Mouse (Mus musculus): ENCODE data around the gene Obsl1. TPM values are rescaled to one million over a fixed set of nuclear protein-coding genes. Genes with fewer than 3 reads are reported as not detected.

Obsl1 gene
- 77.0 and 79.0 TPM in 2 replicates for polyA plus RNA-seq (2014; fragmentation: Nextera tagmentation; extraction: Ambion mirVana)

DNA sequence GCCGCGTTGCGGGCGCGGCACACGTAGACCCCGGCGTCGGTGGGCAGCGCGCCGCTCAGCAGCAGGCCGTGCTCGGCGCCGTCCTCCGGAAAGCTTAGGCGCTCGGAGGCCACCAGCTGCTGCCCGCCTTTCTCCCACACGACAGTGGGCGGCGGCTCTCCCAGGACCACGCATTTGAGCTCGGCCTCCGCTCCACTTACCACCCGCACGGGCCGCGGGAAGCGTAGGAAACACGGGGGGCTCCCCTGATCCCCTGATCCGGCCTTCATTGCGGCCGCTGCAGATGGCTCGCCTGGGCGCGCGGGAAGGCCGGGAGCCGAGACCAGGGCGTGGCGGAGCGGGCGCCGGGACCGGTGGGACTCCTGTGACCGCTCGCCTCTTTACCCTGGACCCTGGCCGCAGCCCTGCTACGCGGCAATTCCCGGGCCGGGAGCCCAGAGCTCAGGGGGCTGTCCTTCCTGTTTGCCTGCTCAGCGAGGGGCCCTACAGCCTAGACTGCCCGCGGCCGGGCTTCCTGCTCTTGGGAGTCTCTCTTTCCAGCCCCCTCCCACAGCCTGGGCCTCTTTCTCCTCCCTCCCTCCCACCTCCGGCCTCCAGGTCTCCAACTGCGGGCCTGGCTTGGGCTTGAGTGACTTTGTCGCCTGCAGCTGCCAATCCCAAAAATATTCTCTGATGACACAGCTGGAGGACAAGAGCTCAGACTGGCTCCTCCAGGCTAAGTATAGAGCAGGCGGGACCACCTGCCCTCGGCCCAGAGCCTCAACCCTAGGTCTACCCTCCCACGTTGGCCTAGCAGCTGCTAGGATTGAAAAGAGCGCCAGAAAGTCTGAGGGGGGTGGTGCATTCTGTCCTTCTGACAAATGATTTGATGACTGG is at the start of gene Obsl1:
TSS of gene Obsl1 (minus strand) at position 497 of the 876 bp plus-strand sequence.
- ATAC-seq (ENCODE audit: insufficient number of reproducible peaks, insufficient read depth, low FRiP score, low read depth) = peak; percentile 93
- Histone ChIP-seq H3K27ac (ENCODE audit: low read length) (peak within 1 kb of the TSS; percentile 99), H3K4me3 (ENCODE audit: low read depth, low read length) (peak within 1 kb of the TSS; percentile 96), H3K9me3 (ENCODE audit: control insufficient read depth, low read depth, low read length) (no peaks in the 10 kb centered on the region), H3K9ac (replicated peaks; ENCODE audit: low read depth, low read length) (peak within 1 kb of the TSS; percentile 99), H3K27me3 (ENCODE audit: control insufficient read depth, insufficient read depth, low read length) (no peaks in the 10 kb centered on the region), H3K4me2 (replicated peaks; ENCODE audit: low read depth, low read length) (peak within 1 kb of the TSS; percentile 97), H3K36me3 (ENCODE audit: control insufficient read depth, insufficient read depth, low read length) (peaks cover 20% of the 10 kb centered on the region), H3K4me1 (ENCODE audit: control insufficient read depth, insufficient read depth, low read length) (peaks cover 27% of the 10 kb centered on the region)
- WGBS = under 1% methylated on average over 65 of the region's 65 CpGs

DNA sequence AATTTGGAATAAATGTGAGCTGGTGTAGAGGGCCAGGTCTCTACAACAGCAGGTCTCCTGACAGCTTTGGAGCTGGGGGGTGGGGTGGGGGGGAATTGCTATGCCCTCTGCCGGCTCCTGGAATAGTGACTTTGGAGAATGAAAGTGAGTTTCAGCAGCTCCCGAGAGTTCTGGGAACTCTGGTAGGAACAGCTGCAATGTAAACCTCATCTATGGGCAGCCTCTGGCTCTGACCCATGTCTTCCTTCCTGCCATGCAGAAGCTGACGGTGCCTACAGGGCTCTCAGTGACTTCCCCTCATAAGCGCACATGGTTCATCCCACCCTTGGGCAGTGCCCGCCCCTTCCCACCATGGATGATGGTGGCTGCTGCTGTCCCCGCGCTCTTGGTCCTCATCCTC is 49.4 kb upstream of the Obsl1 start:
- Histone ChIP-seq H3K27ac (ENCODE audit: low read length) (no peak overlapping the region), H3K4me3 (ENCODE audit: low read depth, low read length) (no peak overlapping the region), H3K4me2 (replicated peaks; ENCODE audit: low read depth, low read length) (no peak overlapping the region), H3K36me3 (ENCODE audit: control insufficient read depth, insufficient read depth, low read length) (peaks cover 39% of the 10 kb centered on the region), H3K9ac (replicated peaks; ENCODE audit: low read depth, low read length) (no peak overlapping the region), H3K9me3 (ENCODE audit: control insufficient read depth, low read depth, low read length) (no peaks in the 10 kb centered on the region), H3K27me3 (ENCODE audit: control insufficient read depth, insufficient read depth, low read length) (no peaks in the 10 kb centered on the region), H3K4me1 (ENCODE audit: control insufficient read depth, insufficient read depth, low read length) (peaks cover 6% of the 10 kb centered on the region)
- 83% methylated on average over 7 of the region's 7 CpGs for WGBS
- ATAC-seq (ENCODE audit: insufficient number of reproducible peaks, insufficient read depth, low FRiP score, low read depth) = no peak

DNA sequence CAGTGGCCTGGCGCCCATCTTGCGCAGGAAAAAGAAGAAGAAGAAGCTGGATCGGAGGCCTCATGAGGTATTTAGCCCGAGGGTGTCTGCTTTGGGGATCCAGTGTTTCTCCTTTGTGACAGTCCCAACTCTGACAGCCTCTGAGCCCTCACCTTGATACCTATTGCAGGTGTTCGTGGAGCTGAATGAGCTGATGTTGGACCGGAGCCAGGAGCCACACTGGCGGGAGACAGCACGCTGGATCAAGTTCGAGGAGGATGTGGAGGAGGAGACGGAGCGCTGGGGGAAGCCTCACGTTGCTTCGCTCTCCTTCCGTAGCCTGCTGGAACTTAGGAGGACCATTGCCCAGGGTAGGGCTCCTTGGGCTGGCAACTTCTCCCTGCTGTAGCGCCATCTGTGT is 44.3 kb upstream of the Obsl1 start:
- Histone ChIP-seq H3K27ac (ENCODE audit: low read length) (no peak overlapping the region), H3K27me3 (ENCODE audit: control insufficient read depth, insufficient read depth, low read length) (no peaks in the 10 kb centered on the region), H3K9me3 (ENCODE audit: control insufficient read depth, low read depth, low read length) (no peaks in the 10 kb centered on the region), H3K4me2 (replicated peaks; ENCODE audit: low read depth, low read length) (no peak overlapping the region), H3K9ac (replicated peaks; ENCODE audit: low read depth, low read length) (no peak overlapping the region), H3K36me3 (ENCODE audit: control insufficient read depth, insufficient read depth, low read length) (peaks cover 37% of the 10 kb centered on the region), H3K4me3 (ENCODE audit: low read depth, low read length) (no peak overlapping the region), H3K4me1 (ENCODE audit: control insufficient read depth, insufficient read depth, low read length) (peaks cover 9% of the 10 kb centered on the region; the same call in 1 of the 2 replicates)
- ATAC-seq (ENCODE audit: insufficient number of reproducible peaks, insufficient read depth, low FRiP score, low read depth) = no peak
- WGBS = 83% methylated on average over 15 of the region's 15 CpGs

DNA sequence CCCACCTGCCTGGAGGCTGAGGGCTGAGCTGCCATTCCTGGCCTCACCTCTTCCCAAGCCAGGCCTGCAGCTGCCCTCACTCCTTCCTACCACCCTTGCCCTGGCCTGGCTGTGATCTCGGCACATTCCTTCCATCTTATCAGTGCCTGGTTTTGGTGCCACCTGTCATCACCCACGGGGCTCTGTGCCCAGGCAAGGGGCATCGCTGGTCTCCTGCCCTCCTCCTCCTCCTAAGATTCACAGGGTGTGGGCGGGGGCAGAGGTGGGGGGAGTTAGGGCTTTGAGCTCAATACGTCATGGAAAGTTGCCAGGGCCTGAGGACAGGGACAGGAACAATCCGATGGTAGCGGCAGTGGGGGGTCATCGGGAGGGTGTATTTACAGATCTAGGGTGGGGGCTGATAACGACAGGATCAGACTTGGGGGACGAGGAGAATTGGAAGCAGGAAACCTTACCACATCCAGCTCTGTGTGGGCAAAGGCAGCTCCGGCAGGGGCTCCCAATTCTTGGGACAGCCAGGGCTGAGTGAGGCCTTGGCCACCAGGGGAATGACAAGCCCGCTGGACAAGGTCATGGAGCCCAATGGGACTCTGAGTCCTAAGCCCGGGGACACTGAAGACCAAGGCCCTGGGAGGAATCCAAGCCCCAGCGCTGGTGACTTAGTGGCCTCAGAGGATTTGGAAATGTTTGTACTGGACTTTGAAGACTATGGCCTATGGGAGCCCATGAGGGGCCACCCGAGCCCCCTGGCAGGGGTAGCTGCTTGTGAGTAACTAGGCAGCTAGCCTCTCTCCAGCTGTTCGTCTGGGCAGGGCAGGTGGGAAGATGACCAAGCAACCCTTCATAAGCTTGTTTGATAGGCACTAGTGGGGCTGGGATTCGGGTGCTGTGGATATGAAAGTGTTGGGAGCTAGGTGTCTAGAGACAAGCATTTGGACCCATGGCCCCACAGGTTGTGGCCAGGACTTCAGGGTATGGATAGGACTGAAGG is 43.3 kb upstream of the Obsl1 start:
- no peaks in the 10 kb centered on the region for H3K27me3 ChIP-seq (ENCODE audit: control insufficient read depth, insufficient read depth, low read length)
- no peak overlapping the region for H3K4me3 ChIP-seq (ENCODE audit: low read depth, low read length)
- no peak overlapping the region for H3K9ac ChIP-seq (replicated peaks; ENCODE audit: low read depth, low read length)
- no peaks in the 10 kb centered on the region for H3K9me3 ChIP-seq (ENCODE audit: control insufficient read depth, low read depth, low read length)
- H3K4me1 ChIP-seq (ENCODE audit: control insufficient read depth, insufficient read depth, low read length) = peaks cover 9% of the 10 kb centered on the region; the same call in 1 of the 2 replicates
- no peak overlapping the region for H3K27ac ChIP-seq (ENCODE audit: low read length)
- peaks cover 31% of the 10 kb centered on the region for H3K36me3 ChIP-seq (ENCODE audit: control insufficient read depth, insufficient read depth, low read length)
- 70% methylated on average over 17 of the region's 17 CpGs for WGBS
- no peak for ATAC-seq (ENCODE audit: insufficient number of reproducible peaks, insufficient read depth, low FRiP score, low read depth)
- no peak overlapping the region for H3K4me2 ChIP-seq (replicated peaks; ENCODE audit: low read depth, low read length)

DNA sequence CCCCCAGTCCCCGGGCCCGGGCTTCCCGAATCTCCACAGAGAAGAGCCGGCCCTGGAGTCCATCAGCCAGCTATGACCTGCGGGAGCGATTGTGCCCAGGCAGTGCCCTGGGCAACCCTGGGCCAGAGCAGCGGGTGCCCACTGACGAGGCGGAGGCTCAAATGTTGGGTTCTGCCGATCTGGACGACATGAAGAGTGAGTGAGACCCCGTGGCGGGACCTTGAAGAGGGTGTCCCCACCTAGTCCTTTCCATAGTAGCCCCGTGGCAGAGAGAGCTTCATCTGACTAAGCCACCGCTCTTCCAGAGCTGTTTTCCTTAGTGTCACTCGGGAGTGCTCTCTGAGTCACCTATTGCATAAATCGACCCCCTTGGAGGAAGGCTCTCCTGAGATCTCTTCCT is 42.6 kb upstream of the Obsl1 start:
- Histone ChIP-seq H3K4me3 (ENCODE audit: low read depth, low read length) (no peak overlapping the region), H3K4me2 (replicated peaks; ENCODE audit: low read depth, low read length) (no peak overlapping the region), H3K27ac (ENCODE audit: low read length) (no peak overlapping the region), H3K9ac (replicated peaks; ENCODE audit: low read depth, low read length) (no peak overlapping the region), H3K27me3 (ENCODE audit: control insufficient read depth, insufficient read depth, low read length) (no peaks in the 10 kb centered on the region), H3K4me1 (ENCODE audit: control insufficient read depth, insufficient read depth, low read length) (peaks cover 9% of the 10 kb centered on the region; the same call in 1 of the 2 replicates), H3K36me3 (ENCODE audit: control insufficient read depth, insufficient read depth, low read length) (peaks cover 28% of the 10 kb centered on the region), H3K9me3 (ENCODE audit: control insufficient read depth, low read depth, low read length) (no peaks in the 10 kb centered on the region)
- WGBS = 89% methylated on average over 17 of the region's 17 CpGs
- no peak for ATAC-seq (ENCODE audit: insufficient number of reproducible peaks, insufficient read depth, low FRiP score, low read depth)

DNA sequence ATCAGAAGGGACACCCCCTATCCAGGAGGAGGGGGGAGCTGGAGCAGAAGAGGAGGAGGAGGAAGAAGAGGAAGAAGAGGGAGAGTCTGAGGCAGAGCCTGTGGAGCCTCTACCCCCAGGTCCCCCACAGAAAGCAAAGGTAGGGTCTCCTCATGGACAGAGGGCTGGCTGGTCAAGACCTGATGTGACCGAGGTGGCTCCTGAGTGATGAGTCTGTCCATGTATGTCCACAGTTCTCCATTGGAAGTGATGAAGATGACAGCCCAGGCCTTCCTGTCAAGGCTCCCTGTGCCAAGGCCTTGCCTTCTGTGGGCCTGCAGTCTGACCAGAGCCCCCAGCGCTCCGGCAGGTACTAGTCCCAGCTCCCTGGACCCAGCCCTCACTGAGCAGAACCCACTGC is 41.8 kb upstream of the Obsl1 start:
- Histone ChIP-seq H3K4me3 (ENCODE audit: low read depth, low read length) (no peak overlapping the region), H3K27me3 (ENCODE audit: control insufficient read depth, insufficient read depth, low read length) (no peaks in the 10 kb centered on the region), H3K9ac (replicated peaks; ENCODE audit: low read depth, low read length) (no peak overlapping the region), H3K27ac (ENCODE audit: low read length) (no peak overlapping the region), H3K4me2 (replicated peaks; ENCODE audit: low read depth, low read length) (no peak overlapping the region), H3K9me3 (ENCODE audit: control insufficient read depth, low read depth, low read length) (no peaks in the 10 kb centered on the region), H3K4me1 (ENCODE audit: control insufficient read depth, insufficient read depth, low read length) (peaks cover 9% of the 10 kb centered on the region; the same call in 1 of the 2 replicates), H3K36me3 (ENCODE audit: control insufficient read depth, insufficient read depth, low read length) (peaks cover 24% of the 10 kb centered on the region)
- 88% methylated on average over 3 of the region's 3 CpGs for WGBS
- no peak for ATAC-seq (ENCODE audit: insufficient number of reproducible peaks, insufficient read depth, low FRiP score, low read depth)

DNA sequence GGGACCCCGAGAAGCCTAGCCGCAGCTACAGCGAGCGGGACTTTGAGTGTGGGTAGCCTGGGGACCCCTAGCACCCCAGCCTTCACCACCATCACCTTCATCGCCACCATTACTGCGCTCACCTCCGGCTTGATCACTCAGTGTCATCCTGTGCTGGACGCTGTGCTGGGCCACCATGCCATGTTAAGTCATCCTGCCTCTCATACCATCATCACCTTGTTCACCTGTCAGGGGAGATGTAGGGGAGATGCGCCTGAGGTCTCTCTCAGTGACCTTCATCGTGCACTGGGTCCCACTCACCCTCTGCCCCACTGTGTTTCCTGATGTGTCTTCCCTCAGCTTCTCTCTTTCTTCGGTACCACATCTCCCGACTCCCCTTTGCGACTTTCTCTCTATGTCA is 41.1 kb upstream of the Obsl1 start:
- H3K9ac ChIP-seq (replicated peaks; ENCODE audit: low read depth, low read length) = no peak overlapping the region
- no peak overlapping the region for H3K27ac ChIP-seq (ENCODE audit: low read length)
- H3K4me1 ChIP-seq (ENCODE audit: control insufficient read depth, insufficient read depth, low read length) = peaks cover 9% of the 10 kb centered on the region; the same call in 1 of the 2 replicates
- no peak for ATAC-seq (ENCODE audit: insufficient number of reproducible peaks, insufficient read depth, low FRiP score, low read depth)
- 91% methylated on average over 13 of the region's 13 CpGs for WGBS
- H3K4me3 ChIP-seq (ENCODE audit: low read depth, low read length) = peak overlapping the region; percentile 72; the same call in 1 of the 2 replicates
- peaks cover 16% of the 10 kb centered on the region; the same call in 1 of the 2 replicates for H3K36me3 ChIP-seq (ENCODE audit: control insufficient read depth, insufficient read depth, low read length)
- H3K9me3 ChIP-seq (ENCODE audit: control insufficient read depth, low read depth, low read length) = no peaks in the 10 kb centered on the region
- peak overlapping the region; percentile 72 for H3K4me2 ChIP-seq (replicated peaks; ENCODE audit: low read depth, low read length)
- H3K27me3 ChIP-seq (ENCODE audit: control insufficient read depth, insufficient read depth, low read length) = no peaks in the 10 kb centered on the region

Measured in stomach, embryonic 14.5 days (tissue).